Mouse (Mus musculus): ENCODE data around the gene Chrng.

Gene Chrng

GRCm38 (mm10) chr1:87200811-87201210 lies 3.6 kb upstream of the Chrng start:
- DNase-seq, result no peak

DNA sequence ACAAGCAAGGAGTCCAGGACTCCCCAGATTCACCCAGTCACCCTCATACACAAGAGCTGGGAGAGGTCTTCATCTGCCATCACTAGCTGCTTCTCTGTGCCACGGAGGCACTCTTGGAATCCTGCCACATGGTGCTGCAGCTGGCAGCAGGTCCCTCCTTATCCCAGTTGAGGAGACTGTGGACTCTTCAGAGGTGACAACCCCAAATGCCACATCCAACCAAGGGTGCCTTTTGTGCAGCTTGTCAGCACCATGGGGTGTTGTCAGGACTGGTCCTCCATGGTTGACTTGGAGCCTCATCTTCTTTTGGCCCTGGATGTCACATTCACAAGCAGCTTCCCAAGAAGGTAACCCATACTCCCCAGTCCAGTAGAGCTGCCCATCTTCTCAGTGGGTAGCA lies 2.6 kb upstream of the Chrng start:
- DNase-seq, result no peak

GRCm38 (mm10) chr1:87203779-87204178 lies 678 bp upstream of the Chrng start:
- DNase-seq, result no peak

DNA sequence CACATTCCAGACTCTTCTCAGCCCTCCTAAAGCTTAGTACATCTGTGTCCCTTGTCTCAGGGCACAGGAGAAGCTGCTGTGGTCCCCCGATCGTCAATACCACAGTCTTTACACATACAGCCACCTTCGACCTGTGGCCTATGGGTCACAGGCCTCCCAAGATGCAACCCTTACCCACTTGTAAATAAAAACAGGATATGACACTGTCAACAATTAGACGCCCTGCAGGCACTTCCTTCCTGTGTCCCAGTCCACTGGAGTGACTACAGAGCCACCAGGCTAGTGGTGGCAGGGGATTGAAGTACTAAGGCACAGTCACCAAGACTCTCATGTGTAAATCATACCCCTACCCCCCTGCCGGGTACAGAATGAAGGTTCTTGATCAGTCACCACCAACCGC lies 581 bp downstream of the Chrng start:
- DNase-seq, result no peak

DNA sequence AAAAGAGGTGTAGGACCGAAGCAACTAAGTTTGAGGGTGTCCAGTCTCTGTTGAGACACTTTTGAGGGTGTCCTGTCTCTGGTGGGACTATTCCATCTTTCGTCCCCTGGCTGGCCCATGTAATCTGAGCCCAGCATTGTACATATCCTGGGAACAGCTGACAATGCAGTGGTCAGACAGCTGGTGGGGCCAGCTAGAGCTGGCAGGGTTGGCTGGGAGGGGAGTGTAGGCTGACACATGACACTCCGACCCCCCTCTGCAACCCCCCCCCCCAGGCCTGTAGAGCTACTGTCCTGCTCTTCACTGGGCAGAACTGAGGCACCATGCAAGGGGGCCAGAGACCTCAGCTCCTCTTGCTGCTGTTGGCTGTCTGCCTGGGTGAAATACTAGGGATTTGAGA lies 1.0 kb downstream of the Chrng start:
- DNase-seq, result no peak

DNA sequence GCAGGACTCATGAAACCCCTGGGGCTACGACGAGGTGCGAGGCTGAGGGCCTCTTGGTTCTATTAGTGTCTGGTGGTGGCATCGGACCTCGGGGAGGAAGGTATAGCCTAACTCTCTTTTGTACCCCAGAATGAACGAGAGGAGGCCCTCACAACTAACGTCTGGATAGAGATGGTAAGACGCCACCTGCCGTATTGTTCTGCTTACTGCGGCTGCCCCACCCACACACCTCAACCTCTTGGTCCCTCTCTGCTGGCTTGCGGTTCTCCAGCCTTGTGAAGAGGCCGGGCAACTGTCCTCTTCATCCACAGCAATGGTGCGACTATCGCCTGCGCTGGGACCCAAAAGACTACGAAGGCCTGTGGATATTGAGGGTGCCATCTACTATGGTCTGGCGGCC lies 1.9 kb downstream of the Chrng start:
- DNase-seq, result no peak

- no peak for DNase-seq
These were observed 7.0 kb downstream of the Chrng start for GRCm38 (mm10) chr1:87211431-87211830.

DNA sequence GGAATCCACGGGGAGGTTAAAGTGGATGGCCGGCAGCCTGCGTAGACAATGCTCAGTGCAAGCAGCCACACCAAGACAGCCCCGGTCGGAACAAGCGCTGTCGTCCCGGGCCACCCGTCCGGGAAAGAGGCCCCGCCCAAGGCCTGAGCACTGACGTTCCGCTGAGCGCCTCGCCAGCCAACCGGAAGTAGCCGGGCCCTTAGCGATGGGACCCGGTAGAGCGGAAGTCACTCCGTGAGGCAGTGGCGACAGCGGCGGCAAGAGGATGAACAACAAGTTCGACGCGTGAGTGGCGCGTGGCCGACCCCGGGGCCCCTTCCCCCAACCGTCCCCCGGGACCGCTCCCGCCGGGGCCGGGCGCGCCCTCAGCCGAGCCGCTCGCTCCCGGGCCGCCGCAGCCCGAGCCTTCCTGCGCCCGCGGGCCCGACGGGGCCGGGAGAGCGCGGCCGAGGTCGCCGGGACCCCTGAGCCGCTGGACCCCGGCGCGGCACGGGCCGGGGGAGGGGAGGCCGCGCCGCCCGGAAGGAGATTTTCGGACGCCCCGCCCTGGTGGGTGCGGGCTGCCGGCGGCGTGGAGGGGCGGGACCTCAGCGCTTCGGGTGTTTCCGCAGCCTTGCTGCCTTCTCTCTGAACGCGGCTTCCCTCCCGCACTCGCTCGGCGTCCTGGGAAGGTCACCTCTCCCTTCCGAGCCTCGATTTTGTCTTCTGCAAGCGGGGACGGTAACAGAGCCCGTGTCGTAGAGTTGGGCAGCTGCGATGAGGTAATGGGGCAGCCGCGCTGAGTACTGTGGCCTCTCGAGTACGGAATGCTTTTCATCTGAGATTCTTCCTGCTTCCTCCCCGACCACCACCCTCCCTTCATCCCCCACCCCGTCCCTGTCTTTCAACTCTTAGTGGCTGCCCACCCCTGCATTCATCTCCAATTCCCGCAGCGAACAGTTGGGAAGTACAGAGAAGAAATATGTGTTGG lies 9.6 kb downstream of the Chrng start, which contains the start of gene Eif4e2:
Gene Eif4e2, plus strand, starts transcription at position 180 of the 970 bp plus-strand sequence.
- peak; percentile 89 for DNase-seq

GRCm38 (mm10) chr1:87214748-87215147 lies 10.3 kb downstream of the Chrng start:
- no peak for DNase-seq

DNA sequence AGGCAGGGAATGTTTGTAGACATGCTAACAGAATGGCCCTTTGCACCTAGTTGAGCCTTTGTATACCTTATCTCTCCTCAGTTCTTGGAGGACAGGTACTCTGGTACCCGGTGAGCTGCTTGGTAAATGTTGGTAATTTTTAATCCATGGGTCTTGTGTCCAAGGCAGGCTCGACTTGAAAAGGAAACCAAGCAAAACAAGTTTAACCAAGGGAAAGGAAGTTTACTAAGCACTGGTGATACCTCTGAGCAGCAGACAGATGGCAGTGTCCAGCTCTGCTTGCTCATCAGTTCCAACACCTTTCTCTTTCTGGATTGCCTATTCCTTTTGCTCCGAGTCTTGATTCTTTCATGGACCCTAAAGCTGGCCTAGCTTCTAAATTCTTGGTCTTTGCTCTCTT lies 13.5 kb downstream of the Chrng start:
- DNase-seq, result no peak

DNA sequence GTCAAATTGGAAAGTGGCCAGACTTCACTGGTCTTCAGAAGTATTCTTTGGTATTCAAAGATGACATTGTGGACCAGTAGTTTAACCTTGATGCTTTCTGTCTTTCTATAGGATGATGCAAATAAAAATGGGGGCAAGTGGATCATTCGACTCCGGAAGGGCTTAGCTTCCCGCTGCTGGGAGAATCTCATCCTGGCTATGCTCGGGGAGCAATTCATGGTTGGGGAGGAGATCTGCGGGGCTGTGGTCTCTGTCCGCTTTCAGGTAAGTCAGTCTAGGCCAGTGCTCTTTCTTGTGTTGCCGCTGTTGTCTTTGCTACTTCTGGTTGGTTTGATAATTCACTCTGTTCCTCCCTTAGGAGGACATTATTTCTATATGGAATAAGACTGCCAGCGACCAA lies 21.3 kb downstream of the Chrng start:
- no peak for DNase-seq

- DNase-seq, result no peak
These were observed 22.1 kb downstream of the Chrng start for GRCm38 (mm10) chr1:87226409-87227159.

GRCm38 (mm10) chr1:87227160-87227550 lies 22.7 kb downstream of the Chrng start:
- DNase-seq, result peak; percentile 81

- no peak for DNase-seq
These were observed 26.1 kb downstream of the Chrng start for GRCm38 (mm10) chr1:87230606-87231005.

DNA sequence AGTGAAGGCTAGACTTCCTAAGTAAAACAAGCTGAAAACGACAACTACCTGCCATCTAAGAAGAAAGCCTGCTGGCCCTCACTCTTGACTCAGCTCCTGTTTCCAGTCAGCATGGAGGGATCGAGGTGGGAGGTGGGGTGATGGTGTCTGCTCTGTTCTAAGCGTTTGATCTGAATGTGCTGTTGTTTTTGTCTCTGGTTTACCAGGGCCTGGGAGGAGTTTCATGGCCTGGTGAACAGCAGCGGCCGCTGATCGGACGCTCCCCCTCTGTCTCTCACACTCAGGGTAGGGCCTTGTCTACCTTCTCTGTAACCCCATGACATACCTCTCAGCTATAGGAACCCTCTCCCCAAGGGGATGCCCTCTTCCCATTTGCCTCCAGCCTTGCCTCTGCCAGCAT lies 27.7 kb downstream of the Chrng start:
- DNase-seq, result no peak

GRCm38 (mm10) chr1:87239056-87239455 lies 34.6 kb downstream of the Chrng start:
- no peak for DNase-seq

GRCm38 (mm10) chr1:87243021-87243420 lies 38.6 kb downstream of the Chrng start:
- no peak for DNase-seq

GRCm38 (mm10) chr1:87245430-87245829 lies 41.0 kb downstream of the Chrng start:
- no peak for DNase-seq

DNA sequence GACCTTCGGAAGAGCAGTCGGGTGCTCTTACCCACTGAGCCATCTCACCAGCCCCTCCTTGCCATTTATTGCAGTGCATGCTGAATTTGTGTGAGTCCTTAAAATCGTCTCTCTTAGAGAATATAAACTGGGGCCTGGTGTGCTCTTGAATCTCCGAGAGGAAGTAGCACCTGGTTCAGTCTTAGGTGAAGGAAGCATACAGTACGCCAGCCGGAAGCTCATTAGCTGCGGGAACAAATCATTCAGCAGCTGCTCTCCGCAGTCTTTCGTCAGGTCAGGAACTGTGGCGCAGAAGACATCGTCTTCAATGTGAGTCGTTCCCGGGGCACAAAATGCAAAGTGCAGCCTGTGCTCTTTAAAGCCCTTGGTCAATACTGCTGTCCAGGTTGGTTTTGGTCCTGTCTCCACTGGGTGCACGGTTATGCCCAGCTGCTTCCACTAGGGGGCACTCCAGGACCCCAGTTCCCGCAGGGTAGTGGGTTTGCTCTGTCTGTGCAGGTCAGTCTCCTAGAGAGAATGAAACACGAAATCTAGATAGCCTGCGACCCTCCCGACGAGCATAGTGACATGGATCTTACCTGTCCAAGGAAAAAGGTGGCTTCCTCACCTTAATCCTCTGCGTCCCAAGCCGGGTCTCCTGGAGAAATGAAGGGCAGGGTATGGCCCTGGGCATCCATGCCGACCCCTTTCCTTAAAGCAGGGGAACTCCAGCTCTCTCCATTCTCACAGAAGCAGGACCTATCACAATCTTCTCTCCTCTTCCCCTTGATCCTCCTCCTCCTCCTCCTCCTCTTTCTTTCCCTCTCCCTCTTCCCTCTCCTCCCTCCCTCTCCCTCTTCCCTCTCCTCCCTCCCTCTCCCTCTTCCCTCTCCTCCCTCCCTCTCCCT lies 41.7 kb downstream of the Chrng start:
- peak; percentile 64 for DNase-seq

DNA sequence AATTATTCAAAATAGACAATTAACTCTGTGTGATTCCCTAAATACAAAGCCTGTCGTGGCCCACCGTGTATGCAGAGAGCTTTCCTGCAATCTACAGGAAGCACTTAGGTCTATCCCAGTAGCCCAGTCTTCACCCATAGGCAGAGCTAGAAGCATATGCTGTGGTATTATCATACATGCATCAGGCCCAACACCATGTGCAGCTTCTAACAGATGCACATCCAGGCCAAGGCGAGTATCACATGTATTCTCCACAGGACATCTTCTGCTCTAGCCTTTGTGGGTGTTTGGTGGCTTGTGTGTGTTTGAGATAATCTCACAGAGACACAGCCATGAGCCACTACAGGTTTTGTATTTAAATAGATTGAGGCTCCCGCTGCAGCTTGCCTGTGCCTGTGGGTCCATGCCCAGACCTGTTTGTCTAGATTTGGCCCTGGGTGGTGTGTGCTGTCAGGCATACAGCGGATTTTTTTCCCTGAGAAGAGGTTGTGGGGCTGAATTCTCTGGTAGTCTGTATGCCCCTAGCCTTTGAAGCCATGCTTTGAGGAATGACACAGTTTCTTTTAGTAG lies 47.7 kb downstream of the Chrng start:
- no peak for DNase-seq

- no peak for DNase-seq
These were observed 50.7 kb downstream of the Chrng start for GRCm38 (mm10) chr1:87255173-87255572.

DNA sequence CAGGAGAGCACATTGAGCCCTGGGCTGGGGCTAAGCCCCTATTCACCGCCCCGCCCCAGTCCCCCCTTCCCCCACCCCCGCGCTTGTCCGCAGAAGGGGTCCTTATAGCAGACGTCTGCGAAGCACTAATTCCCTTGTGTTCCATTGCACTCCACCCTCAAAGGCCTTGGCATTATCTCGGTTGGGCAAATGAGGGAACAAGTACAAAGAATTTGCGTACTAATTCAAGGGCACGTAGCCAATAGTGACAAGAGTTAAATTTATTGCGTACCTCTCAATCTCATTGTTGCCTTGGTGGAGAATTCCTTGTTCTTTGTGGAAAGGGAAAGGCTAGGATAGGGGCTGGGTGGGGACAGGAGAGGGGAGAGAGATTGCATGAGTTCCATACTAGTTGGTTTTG lies 53.2 kb downstream of the Chrng start:
- DNase-seq, result no peak

- DNase-seq, result no peak
These were observed 54.0 kb downstream of the Chrng start for GRCm38 (mm10) chr1:87258484-87258883.

Data from cerebellum, adult 11 months (tissue).